ENCODE assay signal across 8 mouse cellular contexts in the genomic region with DNA sequence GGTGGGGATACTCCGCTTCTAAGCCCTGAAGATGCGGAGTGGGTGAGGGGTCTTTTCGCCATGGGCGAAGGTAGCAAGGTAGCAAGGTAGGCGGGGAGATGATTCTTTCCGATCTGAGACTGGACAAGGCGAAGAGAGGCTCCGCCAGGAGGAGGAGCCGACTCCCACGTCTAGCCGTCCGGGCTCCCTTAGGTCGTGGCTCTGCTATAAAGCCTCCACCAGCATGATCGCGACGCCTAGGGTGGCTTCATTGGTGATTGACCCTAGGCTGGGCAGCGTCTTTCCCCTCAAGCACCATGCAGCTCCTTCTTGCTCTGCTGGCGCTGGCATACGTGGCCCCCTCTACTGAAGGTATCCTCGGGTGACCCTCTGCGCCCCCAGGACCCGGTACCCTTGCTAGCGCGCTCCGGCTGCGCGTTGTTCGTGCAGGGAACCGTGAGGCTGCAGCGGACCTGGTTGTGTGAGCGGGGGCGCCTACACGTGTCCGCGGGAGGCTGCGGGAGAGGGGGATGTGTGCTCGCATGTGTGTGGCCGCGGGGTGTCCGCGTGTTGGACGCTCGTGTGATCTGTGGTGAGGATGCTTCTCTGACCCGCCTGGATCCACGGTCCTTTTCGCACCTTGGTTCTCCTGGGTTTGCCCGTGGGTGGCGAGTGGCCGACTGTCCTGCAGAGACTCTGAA. TPM values are rescaled to one million over a fixed set of nuclear protein-coding genes. Genes with fewer than 3 reads are reported as not detected.
DNase-seq lines count a peak whose midpoint lies in the region; ATAC-seq and TF ChIP-seq lines count a peak whose summit lies in the region.

Gene Car4, plus strand, starts transcription at position 196 of the 680 bp plus-strand sequence.

- no peak for ATAC-seq in embryonic facial prominence, embryonic 14.5 days (ENCODE audit: low read depth)
- ATAC-seq in lung, embryonic 16.5 days (ENCODE audit: low read depth) = no peak

- H3K27ac ChIP-seq in embryonic facial prominence, embryonic 14.5 days (replicated peaks; ENCODE audit: low read depth, low read length) = no peak within 1 kb of the TSS
- no peak within 1 kb of the TSS for H3K27ac ChIP-seq in lung, embryonic 16.5 days (ENCODE audit: low read length)
- H3K27ac ChIP-seq in small intestine, adult 2 months (ENCODE audit: insufficient read depth, low read depth, low read length) = peak within 1 kb of the TSS; percentile 72; the same call in 1 of the 2 replicates

- no peak for TF ChIP-seq CTCF in small intestine, adult 2 months (IDR thresholded peaks at IDR 0.05; ENCODE audit: extremely low read depth, insufficient read length, insufficient replicate concordance, low read depth, low read length)

- peak within 1 kb of the TSS; percentile 30 for H3K4me3 ChIP-seq in embryonic facial prominence, embryonic 14.5 days (ENCODE audit: low read depth, low read length)
- peak within 1 kb of the TSS; percentile 33 for H3K4me3 ChIP-seq in lung, embryonic 16.5 days (ENCODE audit: low read length)
- peak within 1 kb of the TSS; percentile 64 for H3K4me3 ChIP-seq in small intestine, adult 2 months (ENCODE audit: low read depth, low read length)

- H3K4me2 ChIP-seq in embryonic facial prominence, embryonic 14.5 days (ENCODE audit: low read depth, low read length) = peak within 1 kb of the TSS; percentile 47
- H3K4me2 ChIP-seq in lung, embryonic 16.5 days (ENCODE audit: low read depth, low read length) = peak within 1 kb of the TSS; percentile 45

- H3K36me3 ChIP-seq in embryonic facial prominence, embryonic 14.5 days (ENCODE audit: control insufficient read depth, insufficient read depth, low read length) = no peaks in the 10 kb centered on the region
- H3K36me3 ChIP-seq in lung, embryonic 16.5 days (ENCODE audit: control insufficient read depth, insufficient read depth, low read length) = no peaks in the 10 kb centered on the region
- H3K36me3 ChIP-seq in small intestine, adult 2 months (ENCODE audit: control insufficient read depth, insufficient read depth, low read length) = no peaks in the 10 kb centered on the region

- H3K9me3 ChIP-seq in embryonic facial prominence, embryonic 14.5 days (ENCODE audit: control insufficient read depth, low read length) = no peaks in the 10 kb centered on the region
- no peaks in the 10 kb centered on the region for H3K9me3 ChIP-seq in lung, embryonic 16.5 days (ENCODE audit: control insufficient read depth, low read length)

- H3K27me3 ChIP-seq in embryonic facial prominence, embryonic 14.5 days (replicated peaks; ENCODE audit: control insufficient read depth, insufficient read depth, low read length) = peaks cover 49% of the 10 kb centered on the region
- H3K27me3 ChIP-seq in lung, embryonic 16.5 days (ENCODE audit: control insufficient read depth, insufficient read depth, low read depth, low read length) = peaks cover 37% of the 10 kb centered on the region
- H3K27me3 ChIP-seq in small intestine, adult 2 months (ENCODE audit: control insufficient read depth, insufficient read depth, low read length) = no peaks in the 10 kb centered on the region

- intact Hi-C loops in heart, postnatal 25 days (cut with DNase I) = no loop called here

- H3K4me1 ChIP-seq in embryonic facial prominence, embryonic 14.5 days (ENCODE audit: control insufficient read depth, insufficient read depth, low read length) = no peaks in the 10 kb centered on the region
- H3K4me1 ChIP-seq in lung, embryonic 16.5 days (replicated peaks; ENCODE audit: control insufficient read depth, insufficient read depth, low read length) = peaks cover 23% of the 10 kb centered on the region
- H3K4me1 ChIP-seq in small intestine, adult 2 months (ENCODE audit: control insufficient read depth, insufficient read depth, insufficient read length, low read length) = peaks cover 43% of the 10 kb centered on the region

- no peak within 1 kb of the TSS for H3K9ac ChIP-seq in embryonic facial prominence, embryonic 14.5 days (ENCODE audit: low read depth, low read length)
- no peak within 1 kb of the TSS for H3K9ac ChIP-seq in lung, embryonic 16.5 days (ENCODE audit: low read length)

- TF ChIP-seq POLR2A in small intestine, adult 2 months (IDR thresholded peaks at IDR 0.05; ENCODE audit: low read depth, low read length) = peak; percentile 43; the same call in 1 of the 2 replicates

- WGBS in embryonic facial prominence, embryonic 14.5 days = 1% methylated on average over 35 of the region's 49 CpGs
- WGBS in lung, embryonic 16.5 days = 1% methylated on average over 49 of the region's 49 CpGs
- WGBS in small intestine, adult 2 months = 2% methylated on average over 49 of the region's 49 CpGs

- peak; percentile 48 to 50 for DNase-seq in left cerebral cortex, adult 18-20 months (ENCODE audit: low spot score in 2 of 2)
- no peak for DNase-seq in left cerebral cortex, adult 11 months (ENCODE audit: low spot score)
- no peak for DNase-seq in embryonic facial prominence, embryonic 14.5 days (ENCODE audit: low spot score)
- no peak for DNase-seq in heart, postnatal 25 days (ENCODE audit: low spot score)
- DNase-seq in kidney, postnatal 4 days = peak; percentile 44 to 66
- no peak for DNase-seq in spleen, postnatal 10 days (ENCODE audit: low spot score in 2 of 2)

RNA-seq across cellular contexts. Expression of gene Car4, which starts in this region (rescaled TPM):
- total RNA-seq in left cerebral cortex, adult 18-20 months (2021) = 10 to 100 TPM; 58.5 to 66.3 TPM
- polyA plus RNA-seq in embryonic facial prominence, embryonic 14.5 days (2014; fragmentation: Nextera tagmentation; extraction: Ambion mirVana) = 0.40 and 0.41 TPM in 2 replicates
- 10 to 100 TPM; 32.8 to 47.4 TPM for total RNA-seq in heart, postnatal 25 days (2021)
- 0.70 and 0.98 TPM in 2 replicates for polyA plus RNA-seq in lung, embryonic 16.5 days (2015; fragmentation: Nextera tagmentation; extraction: Ambion mirVana)
- polyA plus RNA-seq in small intestine, adult 2 months (2012; rRNA removed) = 13.9 and 46.7 TPM in 2 replicates

Comparison
In these comparisons a context has a peak if more than half of its experiments do, and no peak if none do; other contexts are left out.
1. DNase-seq: peak in left cerebral cortex, adult 18-20 months (2 of 2) and kidney, postnatal 4 days (2 of 2); none in left cerebral cortex, adult 11 months (single experiment), embryonic facial prominence, embryonic 14.5 days (single experiment), heart, postnatal 25 days (single experiment) and spleen, postnatal 10 days (0 of 2).
2. Peak in every context shown above with its lines, with median percentiles within 50 percentile points of each other: H3K4me3 ChIP-seq.